Mouse (Mus musculus): ENCODE data around the gene Col4a5.

- TF ChIP-seq CTCF (IDR thresholded peaks at IDR 0.05; ENCODE audit: borderline replicate concordance, control insufficient read depth, extremely low read depth, insufficient read depth, low read length, poor library complexity) (no peak), POLR2A (IDR thresholded peaks at IDR 0.05; ENCODE audit: control insufficient read depth, extremely low read depth, insufficient read depth, low read length, poor library complexity) (no peak)
Observed at GRCm38 (mm10) chrX:141475566-141476327, 562 bp downstream of the Col4a5 start.

All from thymus, adult 2 months (tissue).